Mouse (Mus musculus): ENCODE measurements at regions not wholly inside any gene's neighbourhood (a gene's known extent, or its start where the extent isn't known, plus 50 kb on each side); places are given as distances from the start of the nearest gene placed in this dataset.

- no peak for DNase-seq (ENCODE audit: low read depth)
Measured at GRCm38 (mm10) chr13:107596183-107596582, 448.1 kb upstream of the Smim15 start.

- no peak for DNase-seq (ENCODE audit: low read depth)
Measured at GRCm38 (mm10) chr13:107588399-107589002, 455.7 kb upstream of the Smim15 start.

- DNase-seq (ENCODE audit: low read depth): no peak
Measured at GRCm38 (mm10) chr13:107587678-107588077, 456.6 kb upstream of the Smim15 start.

GRCm38 (mm10) chr13:107585936-107586335 is 458.3 kb upstream of the Smim15 start:
- DNase-seq (ENCODE audit: low read depth): no peak

- DNase-seq (ENCODE audit: low read depth): no peak
Measured at GRCm38 (mm10) chr13:107585353-107585752, 458.9 kb upstream of the Smim15 start.

GRCm38 (mm10) chr13:107578968-107579367 is 465.3 kb upstream of the Smim15 start:
- no peak for DNase-seq (ENCODE audit: low read depth)

GRCm38 (mm10) chr13:107577809-107578208 is 466.4 kb upstream of the Smim15 start:
- no peak for DNase-seq (ENCODE audit: low read depth)

- DNase-seq (ENCODE audit: low read depth): no peak
Measured at GRCm38 (mm10) chr13:107577272-107577671, 467.0 kb upstream of the Smim15 start.

- DNase-seq (ENCODE audit: low read depth): no peak
Measured at GRCm38 (mm10) chr13:107576701-107577100, 467.5 kb upstream of the Smim15 start.

GRCm38 (mm10) chr13:107575025-107575424 is 469.2 kb upstream of the Smim15 start:
- DNase-seq (ENCODE audit: low read depth): no peak

- peak; percentile 73 for DNase-seq (ENCODE audit: low read depth)
Measured at GRCm38 (mm10) chr13:107573499-107574355, 470.5 kb upstream of the Smim15 start.

- DNase-seq (ENCODE audit: low read depth): peak; percentile 62
Measured at GRCm38 (mm10) chr13:107571539-107571938, 472.7 kb upstream of the Smim15 start.

- DNase-seq (ENCODE audit: low read depth): no peak
Measured at GRCm38 (mm10) chr13:107569477-107569876, 474.8 kb upstream of the Smim15 start.

GRCm38 (mm10) chr13:107568701-107569121 is 475.5 kb upstream of the Smim15 start:
- DNase-seq (ENCODE audit: low read depth): peak; percentile 70

- no peak for DNase-seq (ENCODE audit: low read depth)
Measured at GRCm38 (mm10) chr13:107562463-107562862, 481.8 kb upstream of the Smim15 start.

GRCm38 (mm10) chr13:107561529-107561928 is 482.7 kb upstream of the Smim15 start:
- DNase-seq (ENCODE audit: low read depth): no peak

- no peak for DNase-seq (ENCODE audit: low read depth)
Measured at GRCm38 (mm10) chr13:107555958-107556357, 488.3 kb upstream of the Smim15 start.

- no peak for DNase-seq (ENCODE audit: low read depth)
Measured at GRCm38 (mm10) chr13:107554091-107554490, 490.2 kb upstream of the Smim15 start.

GRCm38 (mm10) chr13:107552165-107552564 is 492.1 kb upstream of the Smim15 start:
- no peak for DNase-seq (ENCODE audit: low read depth)

- peak; percentile 41 for DNase-seq (ENCODE audit: low read depth)
Measured at GRCm38 (mm10) chr13:107549995-107550394, 494.3 kb upstream of the Smim15 start.

GRCm38 (mm10) chr13:107547073-107547472 is 497.2 kb upstream of the Smim15 start:
- no peak for DNase-seq (ENCODE audit: low read depth)

GRCm38 (mm10) chr13:107546181-107546900 is 497.9 kb upstream of the Smim15 start:
- DNase-seq (ENCODE audit: low read depth): no peak

GRCm38 (mm10) chr13:107541635-107541955 is 502.7 kb upstream of the Smim15 start:
- no peak for DNase-seq (ENCODE audit: low read depth)

Measured in induced T-regulatory cell, adult 2 months (primary cell).